Mouse (Mus musculus) testis, adult 2 months (tissue): ENCODE data around the gene Traf3.

Experiments used
- CTCF ChIP-seq: fragments of 200-500 bp; IDR thresholded peaks from 2 replicates; pipeline ENCODE4 v1.5.1; 2012; ENCODE audit warnings: low read depth, mild to moderate bottlenecking, inconsistent platforms, low read length, moderate library complexity; ENCODE audit not compliant: control insufficient read depth, insufficient read depth, insufficient replicate concordance
- POLR2A ChIP-seq: fragments of 200-500 bp; IDR thresholded peaks from 2 replicates; pipeline ENCODE4 v1.6.1; 2012; ENCODE audit warnings: low read depth, mild to moderate bottlenecking, inconsistent platforms, low read length, moderate library complexity; ENCODE audit not compliant: control insufficient read depth

DNA sequence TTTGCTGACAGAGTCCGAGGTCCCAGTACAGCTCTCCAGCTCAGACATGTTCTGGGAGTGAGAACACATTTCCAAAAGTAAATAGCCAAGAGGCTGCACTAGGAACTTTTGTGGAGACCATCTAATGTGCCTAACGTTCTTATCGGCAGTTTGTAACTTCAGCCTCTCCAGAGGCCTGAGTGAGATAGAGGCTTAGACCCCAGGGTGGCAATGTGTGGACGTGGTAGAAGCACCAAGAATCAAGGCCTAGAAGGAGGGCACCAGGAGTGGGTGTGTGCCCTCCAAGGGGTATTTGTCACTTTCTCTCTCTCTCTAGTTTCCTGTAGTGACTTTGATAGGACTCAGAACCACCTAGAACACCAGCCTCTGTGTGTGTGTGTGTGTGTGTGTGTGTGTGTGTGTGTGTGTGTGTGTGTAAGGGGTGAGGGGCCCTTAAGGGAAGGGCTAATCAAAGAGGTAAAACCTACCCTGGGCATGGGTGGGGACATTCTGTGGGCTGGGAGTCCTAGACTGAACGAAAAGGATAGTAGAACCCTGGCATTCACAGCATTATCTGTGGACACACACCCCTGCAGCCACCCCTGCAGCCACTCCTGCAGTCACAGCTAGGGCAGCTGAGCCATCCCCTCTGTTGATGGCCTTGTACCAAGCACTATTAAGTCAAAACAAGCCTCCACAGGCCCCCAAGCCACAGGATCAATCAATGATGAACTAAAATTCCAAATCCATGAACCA lies 14.6 kb upstream of the Traf3 start:
- TF ChIP-seq CTCF (no peak), POLR2A (no peak)
